Mouse (Mus musculus) heart, embryonic 15.5 days (tissue): ENCODE measurements at regions not wholly inside any gene's neighbourhood (a gene's known extent, or its start where the extent isn't known, plus 50 kb on each side); places are given as distances from the start of the nearest gene placed in this dataset.
A peak's percentile ranks its signal among the peaks of the same experiment; 100 is the strongest.

Experiments used
- ATAC-seq: fragments of 200-750 bp; cut with Nextera tagmentation; replicated peaks from 2 replicates; pipeline ENCODE4 v1.8.0; 2017; ENCODE audit warnings: low read depth, moderate TSS enrichment; ENCODE audit not compliant: insufficient number of reproducible peaks, insufficient read depth, low FRiP score
- H3K27ac ChIP-seq: fragments of 300-500 bp; sonication (generic); 2 replicates; pipeline ENCODE4 v1.5.1; 2015; ENCODE audit warnings: mild to moderate bottlenecking, inconsistent platforms
- H3K27me3 ChIP-seq: fragments of 300-500 bp; sonication (generic); 2 replicates; pipeline ENCODE4 v1.6.1; 2015; ENCODE audit warnings: inconsistent platforms
- H3K36me3 ChIP-seq: fragments of 300-500 bp; sonication (generic); 2 replicates; pipeline ENCODE4 v1.6.1; 2015; ENCODE audit warnings: mild to moderate bottlenecking, inconsistent platforms
- H3K4me1 ChIP-seq: fragments of 300-500 bp; sonication (generic); replicated peaks from 2 replicates; pipeline ENCODE4 v1.6.1; 2015; ENCODE audit warnings: inconsistent platforms
- H3K4me2 ChIP-seq: fragments of 300-500 bp; sonication (generic); 2 replicates; pipeline ENCODE4 v1.6.1; 2015; ENCODE audit warnings: inconsistent platforms, mild to moderate bottlenecking, moderate library complexity
- H3K4me3 ChIP-seq: fragments of 300-500 bp; sonication (generic); 2 replicates; pipeline ENCODE4 v1.5.1; 2015; ENCODE audit warnings: mild to moderate bottlenecking, inconsistent platforms
- H3K9ac ChIP-seq: fragments of 300-500 bp; sonication (generic); 2 replicates; pipeline ENCODE4 v1.6.1; 2015; ENCODE audit warnings: mild to moderate bottlenecking, inconsistent platforms
- H3K9me3 ChIP-seq: fragments of 300-500 bp; sonication (generic); replicated peaks from 2 replicates; pipeline ENCODE4 v1.6.1; 2016; ENCODE audit warnings: inconsistent platforms
- WGBS: fragments of 180-500 bp; shearing (Covaris S2); methylation state at CpG from one replicate; pipeline ENCODE4 v1.1.7; 2015; ENCODE audit warnings: mixed read lengths; 5-methylcytosine and 5-hydroxymethylcytosine counted together

- Histone ChIP-seq H3K9me3 (no peaks in the 10 kb centered on the region), H3K27me3 (0 out of 2 replicates have a peak, but pooled peaks cover 6% of the 10 kb centered on the region), H3K27ac (peak overlapping the region; percentile 48; the same call in 1 of the 2 replicates), H3K4me3 (no peak overlapping the region), H3K36me3 (no peaks in the 10 kb centered on the region), H3K9ac (no peak overlapping the region), H3K4me2 (no peak overlapping the region), H3K4me1 (peaks cover 11% of the 10 kb centered on the region)
- ATAC-seq = no peak
- 33% methylated on average over 3 of the region's 3 CpGs for WGBS
Measured at GRCm38 (mm10) chr12:86626684-86627083, 51.8 kb upstream of the Vash1 start.

- Histone ChIP-seq H3K36me3 (no peaks in the 10 kb centered on the region), H3K9me3 (no peaks in the 10 kb centered on the region), H3K4me2 (no peak overlapping the region), H3K27me3 (0 out of 2 replicates have a peak, but pooled peaks cover 5% of the 10 kb centered on the region), H3K9ac (no peak overlapping the region), H3K4me3 (no peak overlapping the region), H3K27ac (peak overlapping the region; percentile 25), H3K4me1 (peaks cover 11% of the 10 kb centered on the region)
- 66% methylated on average over 10 of the region's 10 CpGs for WGBS
- ATAC-seq = no peak
Measured at GRCm38 (mm10) chr12:86628050-86628782, 50.3 kb upstream of the Vash1 start.
